Mouse (Mus musculus) liver, adult 2 months (tissue): ENCODE measurements around the gene Serinc2. TPM values are rescaled to one million over a fixed set of nuclear protein-coding genes. Genes with fewer than 3 reads are reported as not detected.

Experiments
- DNase-seq: peaks from one replicate; pipeline ENCODE4 v3.0.0-alpha.2; 2011; ENCODE audit warnings: low read depth, low spot score; ENCODE audit errors: extremely low read depth
- H3K27ac ChIP-seq: fragments of 200-500 bp; replicated peaks from 2 replicates; pipeline ENCODE4 v1.5.1; 2012; ENCODE audit warnings: low read depth, mild to moderate bottlenecking, control low read depth, inconsistent platforms, low read length; ENCODE audit not compliant: insufficient read depth
- H3K27me3 ChIP-seq: fragments of 200-500 bp; 2 replicates; pipeline ENCODE4 v1.6.1; 2012; ENCODE audit warnings: mild to moderate bottlenecking, moderate library complexity, low read length, inconsistent platforms; ENCODE audit not compliant: control insufficient read depth, insufficient read depth
- H3K36me3 ChIP-seq: fragments of 200-500 bp; 2 replicates; pipeline ENCODE4 v1.6.1; 2012; ENCODE audit warnings: low read length, inconsistent platforms; ENCODE audit not compliant: control insufficient read depth, insufficient read depth
- H3K4me1 ChIP-seq: fragments of 200-500 bp; 2 replicates; pipeline ENCODE4 v1.6.1; 2011; ENCODE audit warnings: low read length; ENCODE audit not compliant: control insufficient read depth, insufficient read depth
- H3K4me3 ChIP-seq: fragments of 200-500 bp; 2 replicates; pipeline ENCODE4 v1.5.1; 2011; ENCODE audit warnings: low read depth, mild to moderate bottlenecking, control low read depth, low read length, moderate library complexity; ENCODE audit not compliant: insufficient read depth
- H3K79me2 ChIP-seq: fragments of 200-500 bp; 2 replicates; pipeline ENCODE4 v1.6.1; 2012; ENCODE audit warnings: inconsistent platforms, mild to moderate bottlenecking, low read length, moderate library complexity; ENCODE audit not compliant: control insufficient read depth, insufficient read depth
- H3K9ac ChIP-seq: fragments of 200-500 bp; 2 replicates; pipeline ENCODE4 v1.6.1; 2012; ENCODE audit warnings: low read depth, mild to moderate bottlenecking, control low read depth, inconsistent platforms, low read length
- CTCF ChIP-seq: fragments of 200-500 bp; IDR thresholded peaks from 2 replicates; pipeline ENCODE4 v1.5.1; 2011; ENCODE audit warnings: low read depth, low read length, control low read depth
- POLR2A ChIP-seq: fragments of 200-500 bp; IDR thresholded peaks from 2 replicates; pipeline ENCODE4 v1.6.1; 2011; ENCODE audit warnings: low read length, control low read depth; ENCODE audit not compliant: insufficient read depth; ENCODE audit errors: extremely low read depth
- WGBS: fragments of 180-500 bp; shearing (Covaris S2); methylation state at CpG from one replicate; pipeline ENCODE4 v1.1.7; 2018; 5-methylcytosine and 5-hydroxymethylcytosine counted together
- polyA plus RNA-seq: library from polyadenylated mRNA; depleted of rRNA; stranded (reverse); fragments of >200 nt; gene quantifications from 2 replicates; pipeline ENCODE4 v1.2.3, GENCODE M21; 2012
- total RNA-seq: library from RNA; depleted of rRNA; stranded (reverse); fragments of >200 nt; gene quantifications from 2 replicates; pipeline ENCODE4 v1.2.3, GENCODE M21; 2014

Serinc2 gene
- total and polyA plus RNA-seq, 2 experiments, result 1.1 to 20.9 TPM

DNA sequence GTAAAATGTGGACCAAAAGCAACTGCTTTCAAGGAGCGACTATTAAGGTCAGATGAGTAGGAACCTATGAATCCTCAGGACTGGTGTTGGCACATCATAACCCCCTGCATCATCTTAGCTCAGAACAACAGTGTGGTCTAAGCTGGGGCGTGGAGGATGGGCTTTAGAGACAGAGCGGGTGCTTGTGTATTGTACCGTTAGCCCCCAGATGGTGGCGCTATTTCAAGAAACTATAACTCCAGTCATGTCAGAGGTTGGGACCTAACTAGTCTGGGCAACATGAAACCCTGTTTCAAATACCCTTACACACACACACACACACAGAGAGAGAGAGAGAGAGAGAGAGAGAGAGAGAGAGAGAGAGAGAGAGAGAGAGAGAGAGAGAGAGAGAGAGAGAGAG, 38.3 kb downstream of the Serinc2 start:
- H3K27ac ChIP-seq, result no peak overlapping the region
- H3K9ac ChIP-seq, result no peak overlapping the region
- no peaks in the 10 kb centered on the region for H3K36me3 ChIP-seq
- no peak overlapping the region for H3K4me3 ChIP-seq
- TF ChIP-seq POLR2A (no peak), CTCF (peak; percentile 10; the same call in 1 of the 2 replicates)
- no peak for DNase-seq
- WGBS, result 28% methylated on average over 5 of the region's 5 CpGs
- no peaks in the 10 kb centered on the region for H3K27me3 ChIP-seq
- no peaks in the 10 kb centered on the region for H3K79me2 ChIP-seq
- no peaks in the 10 kb centered on the region for H3K4me1 ChIP-seq

DNA sequence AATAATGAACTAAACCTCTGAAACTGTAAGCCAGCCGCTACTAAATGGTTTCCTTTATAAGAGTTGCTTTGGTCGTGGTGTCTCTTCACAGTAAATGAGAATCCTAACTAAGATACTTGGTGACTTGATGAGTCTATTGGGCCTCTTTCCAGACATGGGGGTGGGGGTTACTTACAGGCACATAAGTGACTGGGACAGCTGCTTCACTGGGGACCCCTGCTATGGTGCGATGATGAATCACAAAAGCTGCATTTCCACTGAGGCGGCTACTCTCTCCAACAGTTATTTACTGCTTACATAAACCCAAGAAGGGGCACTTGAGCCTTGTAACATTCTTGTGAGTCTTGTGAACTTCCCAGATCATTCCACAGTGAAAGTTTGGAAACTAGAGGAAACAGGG, 41.4 kb downstream of the Serinc2 start:
- Histone ChIP-seq H3K27ac (no peak overlapping the region), H3K4me3 (no peak overlapping the region), H3K79me2 (no peaks in the 10 kb centered on the region), H3K27me3 (no peaks in the 10 kb centered on the region), H3K9ac (no peak overlapping the region), H3K4me1 (no peaks in the 10 kb centered on the region), H3K36me3 (no peaks in the 10 kb centered on the region)
- no peak for TF ChIP-seq POLR2A
- no peak for TF ChIP-seq CTCF
- DNase-seq, result no peak
- 88% methylated on average over 4 of the region's 4 CpGs for WGBS

DNA sequence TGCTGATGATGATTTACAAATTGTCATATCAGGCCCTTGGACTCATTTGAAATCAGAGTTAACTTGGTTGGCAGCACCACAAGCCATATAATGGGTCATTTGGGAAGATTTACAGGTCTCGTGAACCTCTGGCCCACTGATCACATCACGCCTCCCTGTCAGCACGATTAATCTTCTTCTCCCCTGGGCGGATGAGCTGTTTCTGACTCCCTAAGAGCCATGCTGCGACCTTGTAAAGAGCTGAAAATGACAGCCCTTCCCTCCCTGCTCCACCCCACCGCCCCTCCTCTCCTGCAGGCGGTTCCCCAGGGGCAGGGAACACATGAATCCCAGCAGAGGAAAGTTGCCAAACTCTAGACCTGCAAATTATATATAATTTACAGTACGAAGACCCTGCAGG, 42.6 kb downstream of the Serinc2 start:
- no peaks in the 10 kb centered on the region for H3K4me1 ChIP-seq
- H3K36me3 ChIP-seq, result no peaks in the 10 kb centered on the region
- H3K9ac ChIP-seq, result no peak overlapping the region
- no peak overlapping the region for H3K27ac ChIP-seq
- H3K79me2 ChIP-seq, result no peaks in the 10 kb centered on the region
- no peak for TF ChIP-seq POLR2A
- TF ChIP-seq CTCF, result no peak
- 68% methylated on average over 8 of the region's 8 CpGs for WGBS
- no peak overlapping the region for H3K4me3 ChIP-seq
- H3K27me3 ChIP-seq, result no peaks in the 10 kb centered on the region
- no peak for DNase-seq

DNA sequence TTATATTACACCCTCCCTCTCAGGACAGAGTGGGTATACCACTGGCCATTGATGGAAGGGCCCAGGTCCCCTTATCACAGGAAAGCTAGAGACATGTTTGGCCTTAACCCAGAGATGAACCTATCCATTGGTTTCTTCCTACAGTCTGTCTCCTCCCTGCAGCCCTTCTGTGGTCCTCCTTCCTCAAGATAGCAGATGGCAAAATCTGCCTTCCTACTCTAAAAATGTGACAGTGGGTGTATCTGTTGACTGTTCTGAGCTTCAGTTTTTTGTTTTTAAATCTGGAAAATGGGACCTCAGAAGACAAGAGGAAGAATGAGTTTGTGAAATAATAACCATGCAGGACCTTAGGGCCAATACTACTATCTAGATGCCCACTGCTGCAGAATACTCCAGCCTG, 54.9 kb downstream of the Serinc2 start:
- H3K4me1 ChIP-seq, result no peaks in the 10 kb centered on the region
- H3K36me3 ChIP-seq, result no peaks in the 10 kb centered on the region
- H3K9ac ChIP-seq, result no peak overlapping the region
- no peak for DNase-seq
- H3K27me3 ChIP-seq, result no peaks in the 10 kb centered on the region
- no peaks in the 10 kb centered on the region for H3K79me2 ChIP-seq
- no peak overlapping the region for H3K4me3 ChIP-seq
- no peak overlapping the region for H3K27ac ChIP-seq
- TF ChIP-seq CTCF (no peak), POLR2A (no peak)

DNA sequence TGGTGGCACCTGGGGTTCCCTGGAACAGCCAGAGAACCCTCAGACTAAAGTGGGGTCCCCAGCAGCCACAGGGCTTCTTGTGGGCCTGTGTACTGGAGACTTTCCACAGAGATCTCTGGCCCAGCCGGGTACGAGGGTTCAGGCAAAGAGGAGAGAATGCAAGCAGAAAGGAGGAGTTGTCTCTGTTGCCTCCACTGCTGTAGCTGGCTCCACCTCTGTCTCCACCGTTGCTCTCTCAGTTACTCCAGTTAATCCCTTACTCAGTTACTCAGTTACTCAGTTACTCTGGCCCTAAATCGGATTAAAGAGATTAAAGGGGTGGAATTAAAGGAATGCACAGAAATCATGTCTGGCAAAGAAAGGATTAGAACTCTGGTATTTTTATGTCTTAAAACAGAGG, 56.8 kb downstream of the Serinc2 start, which contains the start of gene Gm853:
Gene Gm853 (minus strand): TSS at position 223 of the 400 bp plus-strand sequence.
- DNase-seq, result no peak
- Histone ChIP-seq H3K4me1 (no peaks in the 10 kb centered on the region), H3K79me2 (no peaks in the 10 kb centered on the region), H3K9ac (no peak within 1 kb of the TSS), H3K27me3 (no peaks in the 10 kb centered on the region), H3K36me3 (no peaks in the 10 kb centered on the region), H3K4me3 (no peak within 1 kb of the TSS), H3K27ac (no peak within 1 kb of the TSS)
- TF ChIP-seq POLR2A (no peak), CTCF (no peak)
- WGBS, result 48% methylated on average over 4 of the region's 4 CpGs

DNA sequence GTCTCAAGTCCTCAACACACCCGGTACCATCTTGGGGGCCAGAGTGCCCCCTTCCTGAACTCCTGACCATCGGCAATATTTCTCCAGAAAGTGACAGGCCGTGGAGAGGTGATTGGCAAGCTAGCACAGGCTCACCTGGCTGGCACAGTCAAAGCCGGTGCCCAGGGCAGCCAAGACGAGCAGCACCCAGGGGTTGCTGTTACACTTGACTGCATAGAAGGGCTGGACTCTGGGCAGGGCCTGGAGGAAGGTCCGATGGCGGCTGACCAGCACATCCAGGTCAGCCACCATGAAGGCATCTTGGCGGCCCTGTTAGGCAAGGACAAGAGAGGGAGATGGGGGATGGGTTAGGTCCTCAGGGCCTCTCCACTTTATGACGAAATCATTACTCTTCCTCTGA, 58.8 kb downstream of the Serinc2 start:
- Histone ChIP-seq H3K4me3 (no peak overlapping the region), H3K4me1 (no peaks in the 10 kb centered on the region), H3K9ac (no peak overlapping the region), H3K27me3 (no peaks in the 10 kb centered on the region; the same call in 1 of the 2 replicates), H3K27ac (no peak overlapping the region), H3K36me3 (no peaks in the 10 kb centered on the region), H3K79me2 (no peaks in the 10 kb centered on the region)
- TF ChIP-seq CTCF (no peak), POLR2A (no peak)
- WGBS, result 83% methylated on average over 9 of the region's 9 CpGs
- no peak for DNase-seq
